Mouse (Mus musculus) T-cell, adult 2 months (primary cell): ENCODE results near the gene March2.

Experiments used
- DNase-seq: peaks from one replicate; pipeline ENCODE4 v3.0.0; 2022; ENCODE audit warnings: low spot score

March2 gene

GRCm38 (mm10) chr17:33637038-33637437 lies 81.4 kb downstream of the March2 start:
- DNase-seq = no peak
